Mouse (Mus musculus) MEL (cell line): ENCODE results near the gene Fam228a.

Experiments
- EP300 ChIP-seq, 2 experiments: IDR thresholded peaks; 2 replicates each; pipeline ENCODE4 v1.6.1; 2011; ENCODE audit warnings: improper control_type of control experiment in 2 of 2, low read length in 2 of 2, low read depth in 1 of 2, mild to moderate bottlenecking in 1 of 2
- NRF1 ChIP-seq: IDR thresholded peaks from 2 replicates; pipeline ENCODE4 v1.6.1; 2014; ENCODE audit warnings: low read depth, mild to moderate bottlenecking, inconsistent platforms, low read length, improper control_type of control experiment, moderate library complexity; ENCODE audit not compliant: poor library complexity, insufficient read depth, severe bottlenecking

- TF ChIP-seq EP300 (IDR thresholded peaks at IDR 0.05; ENCODE audit: low read depth in 1 of 2, low read length in 2 of 2), result no peak
- TF ChIP-seq NRF1, result no peak
These were observed 43.7 kb downstream of the Fam228a start for GRCm38 (mm10) chr12:4694534-4694933.
